In genomic region chr3:136837589-136837988, GRCm38 (mm10) we compare ENCODE assay signal across 9 mouse cellular contexts.
DNase-seq lines count a peak whose midpoint lies in the region; ATAC-seq and TF ChIP-seq lines count a peak whose summit lies in the region.
"Had no signal": no experiment of that assay in that cellular context is flagged by ENCODE, and none has a peak within 500 bp of the region (broad histone marks: within the 10 kb centered on the region; RNA-seq: fewer than 3 reads in every experiment).

No protein-coding gene starts in this region.

- H3K9me3 ChIP-seq in liver, embryonic 11.5 days (ENCODE audit: control insufficient read depth, low read length), result no peaks in the 10 kb centered on the region
- H3K9me3 ChIP-seq in limb, embryonic 10.5 days (replicated peaks), result no peaks in the 10 kb centered on the region

- peak; percentile 38 for DNase-seq in cerebellum, adult 11 months
- no peak for DNase-seq in cerebellum, adult 8-10 months
- peak; percentile 63 for DNase-seq in liver
- no peak for DNase-seq in liver, embryonic 11.5 days (ENCODE audit: low spot score)
- peak; percentile 50 for DNase-seq in c-Kit-positive CD71-positive TER-119-positive erythroid progenitor cells, embryonic 14.5 days (ENCODE audit: low spot score)
- DNase-seq in limb, embryonic 10.5 days (ENCODE audit: low spot score), result peak; percentile 42
- no peak for DNase-seq in urinary bladder, postnatal 4 days (ENCODE audit: low spot score in 2 of 2)

- no peak overlapping the region for H3K4me2 ChIP-seq in liver, embryonic 11.5 days

- ATAC-seq in liver, embryonic 11.5 days (replicated peaks; ENCODE audit: low FRiP score), result no peak

- peaks cover 25% of the 10 kb centered on the region for H3K4me1 ChIP-seq in liver, embryonic 11.5 days (replicated peaks; ENCODE audit: control insufficient read depth, insufficient read depth, low read length)
- H3K4me1 ChIP-seq in limb, embryonic 10.5 days, result peaks cover 37% of the 10 kb centered on the region
- peaks cover 9% of the 10 kb centered on the region; the same call in 1 of the 2 replicates for H3K4me1 ChIP-seq in small intestine, adult 2 months (ENCODE audit: control insufficient read depth, insufficient read depth, insufficient read length, low read length)

- no peak overlapping the region for H3K4me3 ChIP-seq in liver, embryonic 11.5 days (ENCODE audit: low read depth, low read length)
- H3K4me3 ChIP-seq in limb, embryonic 10.5 days, result no peak overlapping the region
- no peak overlapping the region for H3K4me3 ChIP-seq in small intestine, adult 2 months (ENCODE audit: low read depth, low read length)
- H3K4me3 ChIP-seq: myocyte had no signal

- no peaks in the 10 kb centered on the region for H3K27me3 ChIP-seq in liver, embryonic 11.5 days (replicated peaks; ENCODE audit: control insufficient read depth, insufficient read depth, low read length)
- no peaks in the 10 kb centered on the region for H3K27me3 ChIP-seq in limb, embryonic 10.5 days (ENCODE audit: low read depth, poor library complexity, severe bottlenecking)
- no peaks in the 10 kb centered on the region for H3K27me3 ChIP-seq in small intestine, adult 2 months (ENCODE audit: control insufficient read depth, insufficient read depth, low read length)

- peak; percentile 59; the same call in 1 of the 2 replicates for TF ChIP-seq CTCF in small intestine, adult 2 months (IDR thresholded peaks at IDR 0.05; ENCODE audit: extremely low read depth, insufficient read length, insufficient replicate concordance, low read depth, low read length)

- no peak for TF ChIP-seq POLR2A in small intestine, adult 2 months (IDR thresholded peaks at IDR 0.05; ENCODE audit: low read depth, low read length)

- no peak overlapping the region for H3K27ac ChIP-seq in liver, embryonic 11.5 days (ENCODE audit: low read depth, low read length)
- no peak overlapping the region for H3K27ac ChIP-seq in limb, embryonic 10.5 days
- no peak overlapping the region for H3K27ac ChIP-seq in small intestine, adult 2 months (ENCODE audit: insufficient read depth, low read depth, low read length)

- no peak overlapping the region for H3K9ac ChIP-seq in liver, embryonic 11.5 days (ENCODE audit: low read depth, low read length)

- no peaks in the 10 kb centered on the region for H3K36me3 ChIP-seq in liver, embryonic 11.5 days (ENCODE audit: control insufficient read depth, insufficient read depth, low read length)
- no peaks in the 10 kb centered on the region for H3K36me3 ChIP-seq in limb, embryonic 10.5 days
- H3K36me3 ChIP-seq in small intestine, adult 2 months (ENCODE audit: control insufficient read depth, insufficient read depth, low read length), result no peaks in the 10 kb centered on the region

- 75% methylated on average over 3 of the region's 3 CpGs for WGBS in liver, embryonic 11.5 days
- WGBS in limb, embryonic 10.5 days, result 97% methylated on average over 3 of the region's 3 CpGs
- WGBS in small intestine, adult 2 months, result 88% methylated on average over 3 of the region's 3 CpGs

Comparison
In these comparisons a context has a peak if more than half of its experiments do, and no peak if none do; other contexts are left out.
1. DNase-seq: peak in cerebellum, adult 11 months (single experiment), liver (single experiment), c-Kit-positive CD71-positive TER-119-positive erythroid progenitor cells, embryonic 14.5 days (single experiment) and limb, embryonic 10.5 days (single experiment); none in cerebellum, adult 8-10 months (single experiment), liver, embryonic 11.5 days (single experiment) and urinary bladder, postnatal 4 days (0 of 2).